Mouse (Mus musculus) G1E (cell line): ENCODE results near the gene Mpv17. TPM values are rescaled to one million over a fixed set of nuclear protein-coding genes. Genes with fewer than 3 reads are reported as not detected.

Experiments
- ATAC-seq: 2 replicates; pipeline ENCODE4 v1.8.0; 2016; ENCODE audit warnings: mild to moderate bottlenecking; ENCODE audit not compliant: insufficient number of reproducible peaks, poor library complexity, low FRiP score, severe bottlenecking; ENCODE audit errors: extremely low read depth
- DNase-seq: peaks from one replicate; pipeline ENCODE4 v3.0.0; 2012; ENCODE audit warnings: low spot score
- H3K27me3 ChIP-seq: 2 replicates; pipeline ENCODE4 v1.6.1; 2012; ENCODE audit warnings: mild to moderate bottlenecking, low read length, inconsistent platforms; ENCODE audit not compliant: insufficient read depth
- H3K36me3 ChIP-seq: replicated peaks from 2 replicates; pipeline ENCODE3; 2012; ENCODE audit warnings: mild to moderate bottlenecking, inconsistent platforms
- H3K4me1 ChIP-seq: 2 replicates; pipeline ENCODE4 v1.6.1; 2012; ENCODE audit warnings: low read depth, low read length, inconsistent platforms, mixed read lengths; ENCODE audit not compliant: insufficient read depth
- H3K4me3 ChIP-seq: 2 replicates; pipeline ENCODE4 v1.5.1; 2012; ENCODE audit warnings: low read depth, mild to moderate bottlenecking, inconsistent platforms, low read length, moderate library complexity, mixed read lengths
- H3K9me3 ChIP-seq: replicated peaks from 2 replicates; pipeline ENCODE4 v1.6.1; 2012; ENCODE audit warnings: inconsistent platforms
- CTCF ChIP-seq: IDR thresholded peaks from 2 replicates; pipeline ENCODE4 v1.5.1; 2012; ENCODE audit warnings: low read depth, low read length, inconsistent platforms, mixed read lengths
- GATA1 ChIP-seq: IDR thresholded peaks from 2 replicates; pipeline ENCODE4 v1.6.1; 2012; ENCODE audit warnings: borderline replicate concordance, low read length, inconsistent platforms, mixed read lengths
- GATA2 ChIP-seq: IDR thresholded peaks from 2 replicates; pipeline ENCODE4 v1.6.1; 2012; ENCODE audit warnings: low read depth, low read length, inconsistent platforms, borderline replicate concordance
- POLR2AphosphoS5 ChIP-seq: IDR thresholded peaks from 2 replicates; pipeline ENCODE4 v1.6.1; 2012; ENCODE audit warnings: low read depth, low read length, inconsistent platforms; ENCODE audit not compliant: insufficient replicate concordance
- TAL1 ChIP-seq: conservative IDR thresholded peaks from 2 replicates; pipeline ENCODE4 v1.6.1; 2012; ENCODE audit warnings: low read depth, low read length, inconsistent platforms, mixed read lengths
- polyA plus RNA-seq: library from polyadenylated mRNA; stranded (reverse); fragments of >175 nt; gene quantifications from 2 replicates; pipeline ENCODE4 v1.2.3, GENCODE M21; 2012
- total RNA-seq, 2 experiments: library from RNA; stranded (forward) in 1 of 2; stranded (reverse) in 1 of 2; fragments of 200-1000 nt in 1 of 2; fragments of >200 nt in 1 of 2; fragmentation: Nextera tagmentation in 1 of 2; gene quantifications; 2 replicates each; pipeline ENCODE4 v1.2.3; 2014 to 2017

Gene Mpv17
- total and polyA plus RNA-seq, 3 experiments: 27.7 to 70.3 (median 56.6) TPM

DNA sequence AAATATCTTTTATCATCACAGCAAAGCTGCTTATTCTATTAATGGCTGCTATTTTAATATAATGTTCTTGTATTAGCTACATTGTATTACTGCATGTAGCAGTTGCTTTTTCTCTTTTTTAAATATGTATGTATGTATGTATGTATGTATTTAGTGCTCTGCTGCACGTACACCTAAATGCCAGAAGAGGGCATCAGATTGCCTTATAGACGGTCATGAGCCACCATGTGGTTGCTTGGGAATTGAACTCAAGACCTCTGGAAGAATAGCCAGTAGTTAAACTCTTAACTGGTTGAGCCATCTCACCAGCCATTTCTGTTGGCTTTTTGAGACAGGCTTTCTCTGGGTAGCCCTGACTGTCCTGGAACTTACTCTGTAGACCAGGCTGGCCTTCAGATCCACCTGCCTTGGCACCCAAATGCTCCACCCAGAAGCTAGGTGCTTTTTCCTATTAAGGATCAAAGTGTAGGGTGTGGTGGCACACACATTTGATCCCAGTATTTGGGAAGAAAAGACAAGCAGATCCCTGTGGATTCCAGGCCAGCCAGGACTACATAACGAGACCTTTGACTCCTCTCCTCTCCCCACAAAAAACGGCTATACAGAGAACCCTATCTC lies 34.3 kb upstream of the Mpv17 start:
- peaks cover 54% of the 10 kb centered on the region for H3K36me3 ChIP-seq
- no peaks in the 10 kb centered on the region for H3K27me3 ChIP-seq
- H3K9me3 ChIP-seq: no peaks in the 10 kb centered on the region
- H3K4me1 ChIP-seq: peaks cover 27% of the 10 kb centered on the region
- H3K4me3 ChIP-seq: no peak overlapping the region
- no peak for ATAC-seq
- DNase-seq: no peak
- TF ChIP-seq TAL1: no peak
- TF ChIP-seq GATA2: no peak
- TF ChIP-seq GATA1: no peak
- TF ChIP-seq POLR2AphosphoS5: no peak
- 0 out of 2 replicates have a peak, but pooled peaks have one; percentile 25 for TF ChIP-seq CTCF

- ATAC-seq (no peak), DNase-seq (no peak)
- Histone ChIP-seq H3K27me3 (no peaks in the 10 kb centered on the region), H3K36me3 (peaks cover 34% of the 10 kb centered on the region), H3K9me3 (no peaks in the 10 kb centered on the region), H3K4me3 (no peak overlapping the region), H3K4me1 (peaks cover 21% of the 10 kb centered on the region)
- TF ChIP-seq TAL1 (no peak; the same call in 1 of the 2 replicates), CTCF (no peak)
Measured at GRCm38 (mm10) chr5:31183678-31184077, 29.6 kb upstream of the Mpv17 start.

GRCm38 (mm10) chr5:31181183-31181770 lies 27.2 kb upstream of the Mpv17 start:
- Histone ChIP-seq H3K27me3 (no peaks in the 10 kb centered on the region), H3K4me3 (no peak overlapping the region; the same call in 1 of the 2 replicates), H3K9me3 (no peaks in the 10 kb centered on the region), H3K4me1 (peaks cover 35% of the 10 kb centered on the region), H3K36me3 (peaks cover 25% of the 10 kb centered on the region)
- TF ChIP-seq GATA2 (no peak), GATA1 (no peak), TAL1 (no peak), POLR2AphosphoS5 (no peak), CTCF (no peak)
- no peak for ATAC-seq
- no peak for DNase-seq

DNA sequence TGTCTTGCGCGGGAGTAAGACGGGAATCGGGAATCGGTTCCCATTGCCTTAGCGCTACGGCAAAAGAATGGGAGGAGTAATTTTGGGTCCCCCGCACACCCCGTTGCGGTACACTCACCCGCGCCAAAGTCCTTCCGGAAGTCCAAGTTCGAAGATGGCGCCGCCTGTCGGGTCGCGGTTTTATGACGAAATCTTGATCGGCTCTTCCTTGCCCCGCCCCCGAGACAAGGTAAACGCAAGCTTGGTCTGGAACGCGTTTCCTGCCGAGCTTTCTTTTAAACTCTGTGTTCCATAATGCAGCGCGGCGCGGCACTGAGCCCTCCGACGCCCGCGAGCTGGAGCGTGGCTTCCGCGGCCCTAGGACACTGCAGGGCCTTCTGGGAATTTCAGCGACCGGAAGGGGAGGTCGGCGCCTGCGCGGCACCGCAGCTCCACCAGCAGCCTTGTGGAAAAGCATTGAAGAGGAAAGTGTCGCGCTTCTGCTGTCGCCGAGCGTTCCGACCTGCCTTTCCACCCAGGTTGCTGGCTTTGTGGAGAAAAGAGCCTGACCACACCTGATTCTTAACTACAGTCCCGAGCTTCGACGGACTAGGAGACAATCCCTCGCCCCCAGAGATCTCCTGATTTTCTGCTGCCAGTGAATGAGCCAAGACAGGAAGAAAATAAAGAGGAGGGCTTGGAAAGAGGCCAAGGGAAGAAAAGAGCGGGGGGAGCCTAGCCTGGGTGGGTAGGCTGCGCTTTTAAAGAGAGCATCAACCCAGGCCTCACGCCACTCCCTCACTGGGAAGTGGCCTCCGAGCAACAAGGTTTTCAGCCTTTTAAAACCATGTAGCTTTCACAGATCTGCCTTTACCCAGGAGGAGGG lies 25.9 kb upstream of the Mpv17 start, which contains the start of the genes Gm29609 and Gtf3c2:
Gm29609 (minus strand) TSS at position 146 of the 865 bp plus-strand sequence.
Gtf3c2 (minus strand) TSS at position 379 of the 865 bp plus-strand sequence.
- no peaks in the 10 kb centered on the region for H3K27me3 ChIP-seq
- H3K9me3 ChIP-seq: no peaks in the 10 kb centered on the region
- DNase-seq (peak; percentile 80), ATAC-seq (peak; percentile 76)
- peaks cover 32% of the 10 kb centered on the region for H3K4me1 ChIP-seq
- H3K4me3 ChIP-seq: peak within 1 kb of the TSS; percentile 75
- peaks cover 29% of the 10 kb centered on the region for H3K36me3 ChIP-seq
- TF ChIP-seq GATA1: no peak
- no peak for TF ChIP-seq POLR2AphosphoS5
- TF ChIP-seq GATA2: no peak
- TF ChIP-seq TAL1: no peak
- TF ChIP-seq CTCF: no peak

- peak; percentile 87 for DNase-seq
- Histone ChIP-seq H3K4me3 (peak overlapping the region; percentile 75), H3K27me3 (no peaks in the 10 kb centered on the region), H3K4me1 (peaks cover 31% of the 10 kb centered on the region), H3K9me3 (no peaks in the 10 kb centered on the region), H3K36me3 (peaks cover 36% of the 10 kb centered on the region)
- TF ChIP-seq TAL1 (no peak), GATA1 (no peak), CTCF (no peak), POLR2AphosphoS5 (no peak), GATA2 (no peak)
- ATAC-seq: peak; percentile 43; the same call in 1 of the 2 replicates
Measured at GRCm38 (mm10) chr5:31179301-31179765, 25.3 kb upstream of the Mpv17 start.

GRCm38 (mm10) chr5:31168630-31169029 lies 14.6 kb upstream of the Mpv17 start:
- peaks cover 2% of the 10 kb centered on the region; the same call in 1 of the 2 replicates for H3K4me1 ChIP-seq
- H3K4me3 ChIP-seq: no peak overlapping the region
- TF ChIP-seq POLR2AphosphoS5 (no peak), GATA2 (no peak), TAL1 (no peak), CTCF (no peak), GATA1 (no peak)
- no peak for ATAC-seq
- peaks cover 95% of the 10 kb centered on the region for H3K36me3 ChIP-seq
- no peaks in the 10 kb centered on the region for H3K27me3 ChIP-seq
- no peaks in the 10 kb centered on the region for H3K9me3 ChIP-seq
- no peak for DNase-seq
